Mouse (Mus musculus) midbrain, embryonic 15.5 days (tissue): ENCODE results near the gene Cd2. TPM values are rescaled to one million over a fixed set of nuclear protein-coding genes. Genes with fewer than 3 reads are reported as not detected.

Experiments used
- ATAC-seq: fragments of 200-750 bp; cut with Nextera tagmentation; replicated peaks from 2 replicates; pipeline ENCODE4 v1.8.0; 2017; ENCODE audit warnings: moderate TSS enrichment
- H3K27ac ChIP-seq: fragments of 300-500 bp; sonication (generic); 2 replicates; pipeline ENCODE4 v1.5.1; 2015; ENCODE audit warnings: mild to moderate bottlenecking, inconsistent platforms
- H3K27me3 ChIP-seq: fragments of 300-500 bp; sonication (generic); replicated peaks from 2 replicates; pipeline ENCODE4 v1.6.1; 2015; ENCODE audit warnings: inconsistent platforms
- H3K36me3 ChIP-seq: fragments of 300-500 bp; sonication (generic); replicated peaks from 2 replicates; pipeline ENCODE4 v1.6.1; 2015; ENCODE audit warnings: inconsistent platforms
- H3K4me1 ChIP-seq: fragments of 300-500 bp; sonication (generic); 2 replicates; pipeline ENCODE4 v1.6.1; 2015; ENCODE audit warnings: inconsistent platforms
- H3K4me2 ChIP-seq: fragments of 300-500 bp; sonication (generic); 2 replicates; pipeline ENCODE4 v1.6.1; 2015; ENCODE audit warnings: inconsistent platforms, mild to moderate bottlenecking, moderate library complexity
- H3K4me3 ChIP-seq: fragments of 300-500 bp; sonication (generic); 2 replicates; pipeline ENCODE4 v1.5.1; 2015; ENCODE audit warnings: mild to moderate bottlenecking, inconsistent platforms
- H3K9ac ChIP-seq: fragments of 300-500 bp; sonication (generic); 2 replicates; pipeline ENCODE4 v1.6.1; 2015; ENCODE audit warnings: mild to moderate bottlenecking, inconsistent platforms
- H3K9me3 ChIP-seq: fragments of 300-500 bp; sonication (generic); 2 replicates; pipeline ENCODE4 v1.6.1; 2016; ENCODE audit warnings: inconsistent platforms
- WGBS: fragments of 180-500 bp; shearing (Covaris S2); methylation state at CpG from one replicate; pipeline ENCODE4 v1.1.7; 2015; ENCODE audit warnings: mixed read lengths; 5-methylcytosine and 5-hydroxymethylcytosine counted together
- polyA plus RNA-seq: library from polyadenylated mRNA; unstranded; fragments of >200 nt; fragmentation: Nextera tagmentation; extraction: Ambion mirVana; gene quantifications from 2 replicates; pipeline ENCODE4 v1.2.1, GENCODE M21; 2015

Gene Cd2
- polyA plus RNA-seq: 0.26 TPM in 1 of 2 replicates, not detected in the other

DNA sequence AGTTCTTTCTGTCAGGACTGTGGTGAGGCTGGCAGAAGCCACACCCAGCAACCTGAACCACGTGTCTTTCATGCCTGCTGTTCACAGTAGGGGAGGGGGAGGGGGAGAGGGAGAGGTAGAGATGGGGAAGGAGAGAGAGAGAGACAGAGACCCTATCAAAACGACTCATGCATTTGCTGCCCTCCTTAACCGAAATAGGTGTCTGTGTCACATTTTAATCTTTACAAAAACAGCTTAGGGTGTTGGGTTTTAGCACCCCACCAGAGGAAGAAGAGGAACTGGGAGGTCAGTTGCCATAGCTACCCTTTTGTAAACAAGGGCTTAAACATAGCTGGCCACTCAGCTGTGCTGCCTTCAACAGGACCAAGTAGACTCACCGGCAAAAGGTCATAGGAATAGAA, at the start of gene Cd2:
Cd2 (minus strand) TSS at position 29 of the 401 bp plus-strand sequence.
- no peak within 1 kb of the TSS for H3K4me2 ChIP-seq
- H3K36me3 ChIP-seq: no peaks in the 10 kb centered on the region
- no peak within 1 kb of the TSS for H3K27ac ChIP-seq
- no peak within 1 kb of the TSS for H3K9ac ChIP-seq
- H3K4me1 ChIP-seq: no peaks in the 10 kb centered on the region
- H3K27me3 ChIP-seq: no peaks in the 10 kb centered on the region
- no peak for ATAC-seq
- no peak within 1 kb of the TSS for H3K4me3 ChIP-seq
- H3K9me3 ChIP-seq: no peaks in the 10 kb centered on the region
- 20% methylated on average over 4 of the region's 4 CpGs for WGBS

DNA sequence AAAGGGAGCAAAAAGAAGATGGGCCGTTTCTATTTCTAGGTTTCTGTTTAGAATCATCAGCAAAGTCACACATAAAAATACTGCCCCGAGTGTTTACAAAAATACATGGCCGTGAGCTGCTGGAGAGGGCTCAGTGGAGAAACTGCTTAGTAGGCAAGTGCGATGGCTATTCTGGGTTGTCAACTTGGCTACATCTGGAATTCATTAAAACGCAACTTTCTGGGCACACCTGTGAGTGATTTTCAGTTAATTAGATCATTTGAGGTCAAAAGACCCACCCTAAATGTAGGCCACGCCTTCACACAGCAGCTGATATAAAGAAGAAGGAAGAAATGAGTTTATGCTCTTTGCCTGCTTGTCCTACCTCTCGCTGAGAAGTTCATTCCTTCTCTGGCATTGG, 40.9 kb upstream of the Cd2 start:
- ATAC-seq: no peak
- Histone ChIP-seq H3K4me2 (no peak overlapping the region), H3K27me3 (no peaks in the 10 kb centered on the region), H3K9ac (no peak overlapping the region), H3K9me3 (no peaks in the 10 kb centered on the region), H3K36me3 (no peaks in the 10 kb centered on the region), H3K4me3 (no peak overlapping the region), H3K27ac (no peak overlapping the region), H3K4me1 (no peaks in the 10 kb centered on the region)
- WGBS: 89% methylated on average over 7 of the region's 7 CpGs

DNA sequence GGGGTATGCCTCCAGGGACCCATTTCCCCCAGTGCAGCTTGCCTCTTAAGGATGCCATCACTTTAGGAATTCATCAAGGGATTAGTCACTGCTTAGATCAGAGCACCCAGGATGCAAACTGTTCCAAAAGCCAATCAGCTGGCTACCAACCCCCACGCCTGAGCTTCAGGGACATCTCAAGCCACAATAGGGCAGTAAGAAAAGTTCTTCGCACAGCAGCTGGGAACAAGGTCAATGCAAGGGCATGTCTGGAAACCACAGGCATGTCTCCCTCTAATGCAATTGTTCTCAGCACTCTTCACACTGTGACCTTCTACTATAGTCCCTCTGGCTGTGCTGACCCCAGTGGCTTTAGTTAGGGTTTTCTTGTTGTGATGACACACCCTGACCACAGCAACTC, 39.5 kb upstream of the Cd2 start:
- Histone ChIP-seq H3K27me3 (no peaks in the 10 kb centered on the region), H3K4me3 (no peak overlapping the region), H3K4me2 (no peak overlapping the region), H3K36me3 (no peaks in the 10 kb centered on the region), H3K9ac (no peak overlapping the region), H3K9me3 (no peaks in the 10 kb centered on the region), H3K4me1 (no peaks in the 10 kb centered on the region), H3K27ac (no peak overlapping the region)
- WGBS: 61% methylated on average over 2 of the region's 2 CpGs
- ATAC-seq: no peak

DNA sequence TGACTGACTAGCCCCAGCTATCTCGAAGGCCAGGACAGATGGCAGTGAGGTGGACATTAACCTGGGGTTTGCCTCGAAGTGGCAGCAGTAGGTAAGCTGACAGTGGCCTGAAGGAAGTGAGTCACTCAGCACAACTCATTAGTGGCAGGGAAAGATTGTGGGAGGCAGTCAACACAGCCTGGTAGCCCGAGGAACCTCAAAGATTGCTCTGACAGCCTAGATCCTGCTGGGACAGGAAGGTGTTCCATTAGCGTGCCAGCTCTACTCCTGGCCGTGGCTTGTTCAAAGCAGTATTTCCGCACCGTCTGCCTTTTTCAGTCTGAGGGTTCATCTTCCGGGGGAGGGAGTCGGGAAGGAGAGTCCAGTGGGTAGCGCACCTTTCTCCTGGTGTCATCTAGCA, 34.7 kb upstream of the Cd2 start:
- H3K4me2 ChIP-seq: no peak overlapping the region
- H3K4me1 ChIP-seq: no peaks in the 10 kb centered on the region
- ATAC-seq: no peak
- H3K9ac ChIP-seq: no peak overlapping the region
- WGBS: 80% methylated on average over 10 of the region's 10 CpGs
- H3K9me3 ChIP-seq: no peaks in the 10 kb centered on the region
- no peaks in the 10 kb centered on the region for H3K27me3 ChIP-seq
- no peak overlapping the region for H3K4me3 ChIP-seq
- H3K27ac ChIP-seq: no peak overlapping the region
- H3K36me3 ChIP-seq: no peaks in the 10 kb centered on the region

DNA sequence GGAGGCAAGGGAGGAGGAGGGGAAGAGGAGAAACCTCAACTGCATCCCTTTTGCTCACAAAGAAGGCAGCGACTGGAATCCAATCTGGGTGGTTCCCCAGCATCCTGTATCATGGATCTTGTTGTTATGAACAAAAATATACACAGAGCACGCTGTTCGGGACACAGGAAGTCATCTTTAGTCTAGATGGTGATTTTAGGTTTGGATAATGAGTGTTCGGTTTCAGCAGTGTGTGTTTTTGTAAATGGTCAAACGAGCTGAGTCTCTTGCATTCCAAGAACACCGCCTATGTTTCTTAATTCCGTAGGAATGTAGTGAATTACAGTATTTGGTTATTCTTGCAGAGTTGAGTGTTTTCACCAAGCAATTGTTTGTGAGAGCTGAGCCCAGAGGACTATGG, 33.1 kb upstream of the Cd2 start:
- H3K27me3 ChIP-seq: no peaks in the 10 kb centered on the region
- no peak for ATAC-seq
- no peak overlapping the region for H3K4me2 ChIP-seq
- H3K9me3 ChIP-seq: no peaks in the 10 kb centered on the region
- H3K4me1 ChIP-seq: no peaks in the 10 kb centered on the region
- no peak overlapping the region for H3K4me3 ChIP-seq
- no peak overlapping the region for H3K9ac ChIP-seq
- WGBS: 81% methylated on average over 7 of the region's 7 CpGs
- no peak overlapping the region for H3K27ac ChIP-seq
- H3K36me3 ChIP-seq: no peaks in the 10 kb centered on the region

DNA sequence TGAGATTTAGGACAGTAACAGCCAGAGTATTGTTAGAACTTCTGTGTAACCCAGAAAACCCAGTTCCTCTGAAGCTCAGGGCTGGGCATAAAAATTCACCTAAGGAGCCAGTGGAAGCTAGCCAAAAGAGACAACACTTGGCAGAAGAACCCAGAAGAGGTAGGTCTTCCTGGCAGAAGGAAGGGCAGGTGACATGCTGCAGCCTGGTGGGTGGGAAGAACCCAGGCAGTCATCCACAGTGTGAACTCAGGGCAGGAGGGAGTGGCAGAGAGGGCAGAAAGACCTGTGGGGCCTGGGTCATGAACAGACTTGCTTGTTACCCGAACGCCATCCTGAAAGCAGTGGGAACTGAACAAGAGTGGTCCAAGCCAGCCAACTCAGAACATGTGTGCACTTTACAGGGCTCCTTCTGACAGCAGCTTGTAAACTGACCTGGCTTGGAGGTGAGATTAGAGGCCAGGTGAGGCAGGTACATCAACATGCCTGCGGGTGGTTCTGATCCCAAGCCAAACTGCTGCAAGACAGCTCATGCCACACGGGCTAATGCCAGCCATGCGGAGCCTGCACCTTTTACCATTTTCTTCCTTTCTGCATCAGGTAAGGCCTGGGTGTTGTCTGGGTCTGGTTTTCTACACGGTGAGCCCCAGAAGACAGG, 30.9 kb upstream of the Cd2 start:
- no peak overlapping the region for H3K4me2 ChIP-seq
- no peaks in the 10 kb centered on the region for H3K4me1 ChIP-seq
- H3K4me3 ChIP-seq: no peak overlapping the region
- no peak overlapping the region for H3K9ac ChIP-seq
- ATAC-seq: no peak
- H3K36me3 ChIP-seq: no peaks in the 10 kb centered on the region
- no peaks in the 10 kb centered on the region for H3K27me3 ChIP-seq
- H3K27ac ChIP-seq: no peak overlapping the region
- no peaks in the 10 kb centered on the region for H3K9me3 ChIP-seq
- WGBS: 93% methylated on average over 6 of the region's 6 CpGs

DNA sequence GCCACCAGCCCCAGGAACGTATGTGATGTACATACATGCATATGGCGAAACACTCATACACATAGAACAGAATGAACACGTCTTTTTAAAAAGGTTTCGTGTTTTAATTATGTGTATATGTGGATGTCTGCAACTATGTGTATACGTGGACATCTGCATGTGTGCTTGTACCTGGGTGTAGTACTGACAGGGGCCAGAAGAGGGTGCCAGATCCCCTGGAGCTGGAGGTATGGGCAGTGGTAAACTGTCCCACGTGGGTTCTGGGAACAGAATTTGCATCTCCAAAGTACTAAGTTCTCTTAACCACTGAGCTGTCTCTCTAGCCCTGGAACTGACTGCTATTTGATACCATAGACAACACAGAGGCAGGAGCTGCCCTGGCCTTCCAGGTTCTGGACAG, 30.4 kb upstream of the Cd2 start:
- H3K4me1 ChIP-seq: no peaks in the 10 kb centered on the region
- H3K27ac ChIP-seq: no peak overlapping the region
- no peak for ATAC-seq
- 75% methylated on average over 6 of the region's 6 CpGs for WGBS
- H3K9ac ChIP-seq: no peak overlapping the region
- no peaks in the 10 kb centered on the region for H3K27me3 ChIP-seq
- H3K9me3 ChIP-seq: no peaks in the 10 kb centered on the region
- H3K36me3 ChIP-seq: no peaks in the 10 kb centered on the region
- H3K4me2 ChIP-seq: no peak overlapping the region
- H3K4me3 ChIP-seq: no peak overlapping the region

DNA sequence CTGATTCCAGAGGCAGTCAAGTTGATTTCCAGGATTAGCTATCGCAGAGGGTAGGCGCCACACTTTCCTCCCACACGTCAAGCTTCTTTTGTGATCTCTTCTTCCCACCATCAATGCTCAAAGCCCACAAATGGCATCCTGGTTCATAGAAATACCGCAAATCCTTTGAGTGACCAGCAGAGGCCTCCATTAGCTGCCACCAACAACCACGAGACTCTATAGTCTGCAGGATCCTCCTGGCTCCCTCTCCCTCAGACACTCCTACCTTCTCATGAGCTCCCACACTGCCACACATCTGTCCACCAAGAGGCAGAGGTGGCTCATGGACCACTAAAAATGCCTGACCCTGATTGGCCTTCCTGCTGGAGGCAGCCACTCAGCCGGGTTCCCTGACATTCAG, 27.2 kb upstream of the Cd2 start:
- 69% methylated on average over 6 of the region's 6 CpGs for WGBS
- Histone ChIP-seq H3K9ac (no peak overlapping the region), H3K9me3 (no peaks in the 10 kb centered on the region), H3K27ac (no peak overlapping the region), H3K4me2 (no peak overlapping the region), H3K4me3 (no peak overlapping the region), H3K27me3 (no peaks in the 10 kb centered on the region), H3K36me3 (no peaks in the 10 kb centered on the region), H3K4me1 (no peaks in the 10 kb centered on the region)
- no peak for ATAC-seq

DNA sequence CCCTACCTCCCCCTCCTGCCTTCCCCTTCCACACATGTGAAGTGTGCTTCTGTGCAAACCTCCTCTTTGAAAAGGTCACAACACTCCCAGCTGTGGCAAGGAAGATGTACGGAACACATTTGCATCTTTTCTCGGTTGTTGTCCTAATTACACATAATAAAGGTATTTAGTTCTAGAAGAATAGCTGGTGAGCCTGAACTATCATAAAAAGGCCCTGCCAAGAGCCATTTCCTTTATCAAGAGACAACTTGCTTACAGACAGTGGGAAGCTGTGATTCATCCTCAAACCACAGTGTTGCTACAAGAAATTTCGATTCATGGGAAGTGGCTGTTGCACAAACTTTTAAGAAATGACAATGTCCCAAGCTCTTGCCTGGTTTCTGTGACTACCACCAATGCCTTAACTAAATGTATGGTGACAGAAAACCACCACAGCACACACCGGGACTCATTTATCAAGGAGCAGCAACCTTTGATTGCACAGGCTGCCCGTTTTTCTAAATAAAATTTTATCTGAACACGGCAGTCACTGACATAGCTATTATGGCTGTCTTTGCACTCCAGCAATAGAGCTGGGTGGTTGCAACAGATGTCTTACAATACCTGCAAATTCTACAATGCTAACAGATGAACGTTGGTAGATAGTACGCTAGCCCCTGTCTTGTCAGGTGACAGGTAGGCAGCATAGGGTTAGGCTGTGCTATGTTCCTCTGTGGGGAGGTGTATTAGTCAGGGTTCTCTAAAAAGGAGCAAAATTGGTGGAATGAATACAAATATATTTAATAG, 25.7 kb upstream of the Cd2 start:
- Histone ChIP-seq H3K36me3 (no peaks in the 10 kb centered on the region), H3K9ac (no peak overlapping the region), H3K9me3 (no peaks in the 10 kb centered on the region), H3K27me3 (no peaks in the 10 kb centered on the region), H3K27ac (no peak overlapping the region), H3K4me2 (no peak overlapping the region), H3K4me3 (no peak overlapping the region), H3K4me1 (no peaks in the 10 kb centered on the region)
- 84% methylated on average over 8 of the region's 8 CpGs for WGBS
- no peak for ATAC-seq

DNA sequence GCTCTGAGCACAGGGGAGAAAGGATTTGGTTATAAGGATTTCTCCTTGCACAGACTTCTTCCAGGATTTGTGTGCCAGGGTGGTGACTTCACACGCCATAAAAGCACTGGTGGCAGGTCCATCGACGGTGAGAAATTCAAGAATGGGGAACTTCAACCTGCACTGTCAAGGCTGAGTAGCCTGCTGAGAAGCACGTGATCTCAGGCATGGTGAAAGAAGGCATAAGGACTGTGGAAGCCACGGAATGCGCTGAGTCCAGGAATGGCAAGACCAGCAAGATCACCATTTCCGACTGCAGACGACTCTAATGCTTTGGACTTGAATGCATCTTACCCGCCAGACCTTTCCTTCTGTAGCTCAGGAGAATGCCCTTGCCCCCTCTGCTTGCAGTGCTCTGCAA, 23.2 kb upstream of the Cd2 start:
- Histone ChIP-seq H3K36me3 (no peaks in the 10 kb centered on the region), H3K4me3 (no peak overlapping the region), H3K27me3 (no peaks in the 10 kb centered on the region), H3K9me3 (no peaks in the 10 kb centered on the region), H3K27ac (no peak overlapping the region), H3K4me1 (no peaks in the 10 kb centered on the region), H3K9ac (no peak overlapping the region), H3K4me2 (no peak overlapping the region)
- WGBS: 63% methylated on average over 9 of the region's 9 CpGs
- ATAC-seq: no peak

DNA sequence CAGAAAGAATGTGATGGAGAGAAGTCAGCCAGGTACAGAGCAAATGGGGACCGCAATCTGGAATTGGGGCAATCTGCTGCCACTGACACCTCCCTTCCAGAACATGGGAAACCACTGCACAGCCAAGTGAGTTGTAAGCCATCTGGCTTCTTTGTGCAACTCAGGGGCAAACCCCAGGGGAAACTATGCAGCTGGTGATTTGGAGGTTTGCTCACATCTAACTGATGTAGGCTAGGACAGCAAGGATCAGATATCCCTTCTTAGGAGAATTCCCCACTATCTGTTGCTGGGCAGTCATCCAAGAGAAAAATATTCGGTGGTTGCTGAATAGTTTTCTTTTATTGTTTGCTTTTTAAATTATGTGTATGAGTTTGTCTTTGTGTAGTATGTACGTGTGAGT, 21.9 kb upstream of the Cd2 start:
- Histone ChIP-seq H3K9ac (no peak overlapping the region), H3K27me3 (no peaks in the 10 kb centered on the region), H3K9me3 (no peaks in the 10 kb centered on the region), H3K4me3 (no peak overlapping the region), H3K36me3 (no peaks in the 10 kb centered on the region), H3K4me1 (peaks cover 3% of the 10 kb centered on the region; the same call in 1 of the 2 replicates), H3K4me2 (no peak overlapping the region), H3K27ac (no peak overlapping the region)
- no peak for ATAC-seq
- 81% methylated on average over 3 of the region's 3 CpGs for WGBS

DNA sequence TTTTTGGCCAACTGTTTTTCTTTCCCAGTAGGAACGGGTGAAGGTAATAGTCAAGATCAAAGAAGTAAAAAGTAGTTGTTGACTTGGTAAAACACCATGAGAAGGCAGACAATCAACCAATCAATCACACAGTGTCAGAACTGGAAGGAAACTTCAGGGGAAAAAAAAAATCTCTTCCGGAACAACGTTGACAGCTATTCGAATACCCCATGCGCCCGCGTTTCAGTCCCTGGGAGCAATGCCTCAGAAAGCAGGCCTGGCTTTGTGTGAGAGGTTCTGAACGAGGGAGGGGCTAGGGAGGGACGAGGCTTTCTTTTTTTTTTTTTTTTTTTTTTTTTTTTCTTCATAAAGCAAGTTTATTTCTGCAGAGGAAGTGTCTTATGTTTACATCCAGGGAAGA, 18.4 kb upstream of the Cd2 start:
- ATAC-seq: no peak
- H3K4me1 ChIP-seq: peaks cover 17% of the 10 kb centered on the region
- no peaks in the 10 kb centered on the region for H3K9me3 ChIP-seq
- no peak overlapping the region for H3K4me2 ChIP-seq
- WGBS: 81% methylated on average over 9 of the region's 9 CpGs
- H3K27ac ChIP-seq: no peak overlapping the region
- no peaks in the 10 kb centered on the region for H3K36me3 ChIP-seq
- no peak overlapping the region for H3K4me3 ChIP-seq
- H3K27me3 ChIP-seq: no peaks in the 10 kb centered on the region
- no peak overlapping the region for H3K9ac ChIP-seq

DNA sequence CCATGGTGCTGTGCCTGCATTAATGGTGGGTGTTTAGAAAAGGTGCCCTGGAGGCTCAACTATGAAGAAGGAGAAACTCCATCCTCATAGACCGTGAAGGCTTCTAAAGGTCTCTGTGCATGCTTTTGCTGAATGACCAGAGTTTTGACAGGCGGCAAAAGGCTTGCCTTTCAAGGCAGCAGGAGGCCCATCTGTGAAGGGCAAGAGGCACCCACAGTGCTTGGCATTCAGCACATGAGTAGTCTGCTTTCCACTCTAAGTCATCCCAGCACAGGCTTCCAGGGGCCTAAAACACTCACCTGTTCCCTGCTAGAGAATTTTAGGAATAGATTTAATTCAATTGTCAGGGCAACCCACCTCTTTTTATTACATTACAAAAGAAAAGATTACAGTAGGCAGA, 17.3 kb upstream of the Cd2 start:
- no peak overlapping the region for H3K9ac ChIP-seq
- H3K27ac ChIP-seq: no peak overlapping the region
- H3K27me3 ChIP-seq: no peaks in the 10 kb centered on the region
- no peaks in the 10 kb centered on the region for H3K36me3 ChIP-seq
- WGBS: 66% methylated on average over 2 of the region's 2 CpGs
- no peak overlapping the region for H3K4me3 ChIP-seq
- ATAC-seq: no peak
- H3K9me3 ChIP-seq: no peaks in the 10 kb centered on the region
- H3K4me2 ChIP-seq: no peak overlapping the region
- H3K4me1 ChIP-seq: peaks cover 28% of the 10 kb centered on the region
